Mouse (Mus musculus): ENCODE data around the gene Shbg.
"Not testable (repeated sequence)": the region's sequence is repeated elsewhere in the genome, so short reads cannot be mapped to it uniquely, and the experiment has no call there.

Shbg gene

GRCm38 (mm10) chr11:69629802-69630201, 12.1 kb upstream of the Shbg start:
- DNase-seq (ENCODE audit: low read depth): peak; percentile 78

GRCm38 (mm10) chr11:69628286-69628685, 10.6 kb upstream of the Shbg start:
- peak; percentile 89 for DNase-seq (ENCODE audit: low read depth)

- DNase-seq (ENCODE audit: low read depth): not testable (repeated sequence)
These were observed 6.6 kb upstream of the Shbg start for GRCm38 (mm10) chr11:69624339-69624738.

- DNase-seq (ENCODE audit: low read depth): no peak
These were observed 5.3 kb upstream of the Shbg start for GRCm38 (mm10) chr11:69623006-69623405.

- DNase-seq (ENCODE audit: low read depth): no peak
These were observed 4.7 kb upstream of the Shbg start for GRCm38 (mm10) chr11:69622406-69622805.

GRCm38 (mm10) chr11:69621571-69622268, 4.0 kb upstream of the Shbg start, which contains the start of gene Sat2:
Gene Sat2 (plus strand): TSS chr11:69622024.
- DNase-seq (ENCODE audit: low read depth): no peak

GRCm38 (mm10) chr11:69620394-69621081, 2.8 kb upstream of the Shbg start:
- DNase-seq (ENCODE audit: low read depth): no peak

GRCm38 (mm10) chr11:69616781-69617180, 924 bp downstream of the Shbg start:
- DNase-seq (ENCODE audit: low read depth): no peak

GRCm38 (mm10) chr11:69614257-69614588, 3.5 kb downstream of the Shbg start:
- not testable (repeated sequence) for DNase-seq (ENCODE audit: low read depth)

GRCm38 (mm10) chr11:69613553-69614256, 4.0 kb downstream of the Shbg start:
- peak; percentile 51 for DNase-seq (ENCODE audit: low read depth)

GRCm38 (mm10) chr11:69610899-69611298, 6.8 kb downstream of the Shbg start:
- no peak for DNase-seq (ENCODE audit: low read depth)

- no peak for DNase-seq (ENCODE audit: low read depth)
These were observed 8.3 kb downstream of the Shbg start for GRCm38 (mm10) chr11:69609416-69609815.

GRCm38 (mm10) chr11:69608525-69608924, 9.2 kb downstream of the Shbg start:
- DNase-seq (ENCODE audit: low read depth): no peak

- DNase-seq (ENCODE audit: low read depth): no peak
These were observed 10.9 kb downstream of the Shbg start for GRCm38 (mm10) chr11:69606832-69607231.

- peak; percentile 23 for DNase-seq (ENCODE audit: low read depth)
These were observed 11.3 kb downstream of the Shbg start for GRCm38 (mm10) chr11:69606491-69606795.

- DNase-seq (ENCODE audit: low read depth): peak; percentile 78
These were observed 11.8 kb downstream of the Shbg start, which contains the start of gene Atp1b2 for GRCm38 (mm10) chr11:69605726-69606490. Gene Atp1b2 (minus strand): TSS chr11:69605942.

GRCm38 (mm10) chr11:69604795-69605664, 12.7 kb downstream of the Shbg start:
- peak; percentile 38 for DNase-seq (ENCODE audit: low read depth)

- DNase-seq (ENCODE audit: low read depth): no peak
These were observed 13.4 kb downstream of the Shbg start for GRCm38 (mm10) chr11:69604347-69604746.

- no peak for DNase-seq (ENCODE audit: low read depth)
These were observed 14.2 kb downstream of the Shbg start for GRCm38 (mm10) chr11:69603516-69603915.

GRCm38 (mm10) chr11:69601768-69602167, 15.9 kb downstream of the Shbg start:
- no peak for DNase-seq (ENCODE audit: low read depth)

GRCm38 (mm10) chr11:69600098-69600497, 17.6 kb downstream of the Shbg start:
- no peak for DNase-seq (ENCODE audit: low read depth)

All from naive thymus-derived CD4-positive, alpha-beta T cell, adult 2 months (primary cell).